Mouse (Mus musculus) hindbrain, embryonic 14.5 days (tissue): ENCODE measurements around the gene D630039A03Rik. TPM values are rescaled to one million over a fixed set of nuclear protein-coding genes. Genes with fewer than 3 reads are reported as not detected.

Experiments used
- ATAC-seq: fragments of 200-750 bp; cut with Nextera tagmentation; 2 replicates; pipeline ENCODE4 v1.8.0; 2017; ENCODE audit warnings: moderate number of reproducible peaks, mild to moderate bottlenecking, moderate TSS enrichment, moderate library complexity; ENCODE audit not compliant: low FRiP score
- DNase-seq: peaks from one replicate; pipeline ENCODE4 v3.0.0-alpha.2; 2015; ENCODE audit warnings: low spot score
- H3K27ac ChIP-seq: fragments of 300-500 bp; sonication (generic); 2 replicates; pipeline ENCODE4 v1.5.1; 2014; ENCODE audit warnings: mild to moderate bottlenecking, moderate library complexity
- H3K27me3 ChIP-seq: fragments of 300-500 bp; sonication (generic); 2 replicates; pipeline ENCODE4 v1.6.1; 2014; ENCODE audit warnings: mild to moderate bottlenecking, low read length, mixed read lengths; ENCODE audit not compliant: control insufficient read depth, insufficient read depth
- H3K36me3 ChIP-seq: fragments of 300-500 bp; sonication (generic); replicated peaks from 2 replicates; pipeline ENCODE4 v1.6.1; 2014; ENCODE audit not compliant: control insufficient read depth, insufficient read depth
- H3K4me1 ChIP-seq: fragments of 300-500 bp; sonication (generic); replicated peaks from 2 replicates; pipeline ENCODE4 v1.6.1; 2014; ENCODE audit warnings: antibody characterized with exemption, low read length, mixed read lengths; ENCODE audit not compliant: control insufficient read depth, insufficient read depth
- H3K4me2 ChIP-seq: fragments of 300-500 bp; sonication (generic); replicated peaks from 2 replicates; pipeline ENCODE4 v1.6.1; 2014; ENCODE audit warnings: mild to moderate bottlenecking, moderate library complexity
- H3K4me3 ChIP-seq: fragments of 300-500 bp; sonication (generic); replicated peaks from 2 replicates; pipeline ENCODE4 v1.5.1; 2014; ENCODE audit warnings: mild to moderate bottlenecking, low read length
- H3K9ac ChIP-seq: fragments of 300-500 bp; sonication (generic); 2 replicates; pipeline ENCODE4 v1.6.1; 2014
- H3K9me3 ChIP-seq: fragments of 300-500 bp; sonication (generic); 2 replicates; pipeline ENCODE4 v1.6.1; 2016; ENCODE audit warnings: low read length; ENCODE audit not compliant: control insufficient read depth
- WGBS: fragments of 180-500 bp; shearing (Covaris S2); extraction: QIAGEN DNeasy Blood & Tissue Kit; methylation state at CpG from one replicate; pipeline ENCODE4 v1.1.7; 2014; 5-methylcytosine and 5-hydroxymethylcytosine counted together
- polyA plus RNA-seq: library from polyadenylated mRNA; unstranded; fragments of >200 nt; fragmentation: Nextera tagmentation; extraction: Ambion mirVana; gene quantifications from 2 replicates; pipeline ENCODE4 v1.2.1, GENCODE M21; 2014

D630039A03Rik gene
- polyA plus RNA-seq, 1 experiment from 2014 or later = 0.07 TPM

DNA sequence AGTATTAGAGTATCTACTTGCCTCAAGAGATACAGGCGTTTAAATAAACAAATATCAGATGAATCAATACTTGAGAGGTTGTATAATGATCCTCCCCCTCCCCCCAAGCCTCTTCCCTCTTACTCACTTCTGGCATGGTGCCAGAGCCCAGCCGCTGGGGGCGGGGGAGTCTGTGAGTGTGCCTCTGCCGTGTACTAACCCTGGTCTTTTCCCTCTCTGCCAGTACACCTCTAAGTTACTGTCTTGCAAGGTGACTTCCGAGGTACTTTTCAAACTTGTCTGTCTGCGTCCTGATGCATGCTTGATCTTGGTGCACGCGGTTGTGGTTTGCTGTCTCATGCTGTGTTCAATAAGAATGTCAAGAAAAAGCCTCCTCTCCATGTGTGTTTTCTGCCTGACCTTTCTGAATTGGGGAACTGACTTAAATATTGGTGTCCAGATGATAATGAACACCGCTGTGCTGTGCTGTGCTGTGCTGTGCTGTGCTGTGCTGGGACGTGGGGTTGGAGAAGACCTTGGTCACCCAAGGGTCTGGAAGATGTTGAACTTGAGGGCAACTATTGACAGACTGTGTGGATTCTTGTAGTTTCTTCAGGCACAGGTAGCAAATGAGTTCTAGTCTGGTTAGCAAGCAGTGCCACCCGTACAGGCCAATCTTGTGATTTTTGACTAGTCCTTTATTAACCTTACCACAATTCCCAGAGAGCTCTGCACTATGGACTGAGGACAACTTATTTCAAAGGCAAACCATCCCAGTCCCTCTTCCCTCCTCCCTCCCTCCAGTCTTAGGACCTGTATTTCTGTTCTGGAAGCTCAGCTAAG lies 29.8 kb downstream of the D630039A03Rik start:
- Histone ChIP-seq H3K27me3 (no peaks in the 10 kb centered on the region), H3K4me3 (no peak overlapping the region), H3K4me2 (no peak overlapping the region), H3K9me3 (no peaks in the 10 kb centered on the region), H3K36me3 (no peaks in the 10 kb centered on the region), H3K4me1 (peaks cover 6% of the 10 kb centered on the region; the same call in 1 of the 2 replicates), H3K27ac (no peak overlapping the region), H3K9ac (no peak overlapping the region)
- ATAC-seq (no peak), DNase-seq (peak; percentile 67)
- 60% methylated on average over 11 of the region's 11 CpGs for WGBS

DNA sequence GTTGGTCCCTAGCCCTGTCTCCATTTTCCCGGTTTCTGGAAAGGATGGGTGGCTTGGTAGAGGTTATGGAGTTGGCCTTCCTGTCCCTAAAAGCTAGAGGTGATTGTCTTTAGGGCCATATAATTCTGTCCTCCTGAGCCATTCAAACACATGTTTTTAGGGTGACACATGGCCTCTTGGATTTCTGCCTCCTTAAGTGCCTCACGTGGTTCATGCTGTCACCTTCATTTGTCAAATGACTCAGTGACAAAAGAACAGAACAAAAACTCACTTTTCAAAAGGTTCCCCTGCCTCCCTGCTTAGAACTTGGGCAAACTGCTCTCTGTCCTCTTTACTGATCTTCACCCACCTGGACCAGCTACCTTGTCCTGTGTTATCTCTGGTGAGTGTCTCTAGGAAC lies 30.9 kb downstream of the D630039A03Rik start:
- H3K9ac ChIP-seq = no peak overlapping the region
- 66% methylated on average over 2 of the region's 2 CpGs for WGBS
- DNase-seq (no peak), ATAC-seq (no peak)
- no peak overlapping the region for H3K4me3 ChIP-seq
- no peaks in the 10 kb centered on the region for H3K36me3 ChIP-seq
- H3K4me1 ChIP-seq = 0 out of 2 replicates have a peak, but pooled peaks cover 3% of the 10 kb centered on the region
- no peak overlapping the region for H3K27ac ChIP-seq
- no peak overlapping the region for H3K4me2 ChIP-seq
- H3K27me3 ChIP-seq = no peaks in the 10 kb centered on the region
- H3K9me3 ChIP-seq = no peaks in the 10 kb centered on the region

DNA sequence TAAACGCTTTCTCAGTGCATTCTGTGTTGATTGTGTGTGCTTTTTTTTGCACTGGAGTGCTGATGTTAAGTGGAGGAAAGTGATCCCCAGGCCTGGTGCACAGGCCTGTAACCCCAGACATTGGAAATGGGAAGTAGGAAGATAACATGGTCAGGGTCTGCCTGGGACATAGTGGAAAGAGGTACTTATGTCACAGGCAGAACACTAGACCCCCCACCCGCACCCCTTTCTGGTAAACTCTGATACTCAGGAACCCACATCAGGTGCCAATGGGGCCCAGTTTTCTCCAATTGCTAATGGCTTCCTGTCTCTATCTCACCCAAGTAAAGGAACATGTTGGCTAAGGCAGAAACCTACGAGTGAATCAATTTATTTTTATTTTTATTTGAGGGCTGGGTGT lies 31.6 kb downstream of the D630039A03Rik start:
- DNase-seq (no peak), ATAC-seq (no peak)
- Histone ChIP-seq H3K4me3 (no peak overlapping the region), H3K27ac (no peak overlapping the region), H3K27me3 (no peaks in the 10 kb centered on the region), H3K9me3 (no peaks in the 10 kb centered on the region), H3K4me2 (no peak overlapping the region), H3K4me1 (0 out of 2 replicates have a peak, but pooled peaks cover 3% of the 10 kb centered on the region), H3K36me3 (no peaks in the 10 kb centered on the region), H3K9ac (no peak overlapping the region)
- WGBS = 88% methylated on average over 3 of the region's 3 CpGs

DNA sequence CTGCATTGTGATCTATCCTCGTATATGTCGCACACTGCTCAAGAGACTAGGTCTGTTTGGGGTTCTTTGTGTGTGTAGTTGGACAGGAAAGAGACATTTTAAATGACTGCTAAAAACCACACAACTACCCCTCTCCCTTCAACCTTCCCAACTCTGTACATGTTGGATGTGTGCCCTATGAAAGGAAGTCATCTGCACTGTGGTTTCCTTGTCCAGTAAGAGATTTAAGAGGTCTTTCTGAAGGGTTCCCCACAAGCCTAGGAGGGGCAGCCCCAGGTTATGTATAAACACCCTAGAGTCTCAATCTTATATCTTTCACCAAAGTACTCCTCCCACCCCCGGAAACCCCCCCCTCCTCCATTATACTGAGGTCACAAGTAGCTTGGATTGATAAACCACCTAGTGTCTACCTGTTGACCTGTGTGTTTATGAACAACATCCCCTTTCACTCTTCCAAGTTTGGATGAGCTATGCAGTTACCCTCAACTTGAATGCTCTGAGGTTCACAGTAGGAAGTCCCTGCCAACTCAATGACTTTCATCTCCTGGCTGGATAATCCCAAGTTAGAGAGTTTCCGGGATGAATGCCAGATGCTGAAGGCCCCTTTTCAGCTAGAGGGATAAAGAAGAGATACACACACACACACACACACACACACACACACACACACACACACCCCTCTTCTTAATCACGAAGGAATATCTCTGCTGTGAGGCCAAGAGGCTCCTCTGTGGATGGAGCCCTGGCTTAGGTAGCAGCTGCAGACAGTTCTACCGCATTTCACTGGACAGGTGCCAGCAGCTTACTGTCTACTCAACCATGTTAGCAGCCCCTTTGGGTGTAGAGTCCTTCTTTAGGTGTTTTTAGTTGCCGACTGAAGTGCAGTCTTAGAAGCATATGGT lies 32.3 kb downstream of the D630039A03Rik start:
- H3K4me1 ChIP-seq = 0 out of 2 replicates have a peak, but pooled peaks cover 3% of the 10 kb centered on the region
- DNase-seq (peak; percentile 25), ATAC-seq (no peak)
- no peak overlapping the region for H3K4me3 ChIP-seq
- no peaks in the 10 kb centered on the region for H3K9me3 ChIP-seq
- no peaks in the 10 kb centered on the region for H3K27me3 ChIP-seq
- no peak overlapping the region for H3K27ac ChIP-seq
- no peak overlapping the region for H3K4me2 ChIP-seq
- H3K36me3 ChIP-seq = no peaks in the 10 kb centered on the region
- no peak overlapping the region for H3K9ac ChIP-seq
- 72% methylated on average over 7 of the region's 7 CpGs for WGBS

GRCm38 (mm10) chr4:57879804-57880357 lies 36.2 kb downstream of the D630039A03Rik start:
- Histone ChIP-seq H3K4me2 (no peak overlapping the region), H3K9me3 (no peaks in the 10 kb centered on the region), H3K9ac (no peak overlapping the region), H3K4me3 (no peak overlapping the region), H3K4me1 (no peaks in the 10 kb centered on the region), H3K27ac (no peak overlapping the region), H3K36me3 (no peaks in the 10 kb centered on the region), H3K27me3 (no peaks in the 10 kb centered on the region)
- ATAC-seq (peak; percentile 69), DNase-seq (peak; percentile 83)
- 15% methylated on average over 6 of the region's 6 CpGs for WGBS

- DNase-seq = no peak
- Histone ChIP-seq H3K9me3 (no peaks in the 10 kb centered on the region), H3K4me3 (no peak overlapping the region), H3K9ac (no peak overlapping the region), H3K27me3 (no peaks in the 10 kb centered on the region), H3K4me2 (no peak overlapping the region), H3K4me1 (no peaks in the 10 kb centered on the region), H3K36me3 (no peaks in the 10 kb centered on the region), H3K27ac (no peak overlapping the region)
- ATAC-seq = no peak
- 88% methylated on average over 5 of the region's 5 CpGs for WGBS
Observed at GRCm38 (mm10) chr4:57879137-57879536, 37.0 kb downstream of the D630039A03Rik start.

- no peaks in the 10 kb centered on the region for H3K9me3 ChIP-seq
- WGBS = 41% methylated on average over 10 of the region's 10 CpGs
- no peaks in the 10 kb centered on the region for H3K4me1 ChIP-seq
- H3K36me3 ChIP-seq = no peaks in the 10 kb centered on the region
- no peaks in the 10 kb centered on the region for H3K27me3 ChIP-seq
- ATAC-seq (no peak), DNase-seq (no peak)
- H3K4me2 ChIP-seq = 0 out of 2 replicates have a peak overlapping the region, but pooled peaks have one; percentile 17
- no peak overlapping the region for H3K4me3 ChIP-seq
- no peak overlapping the region for H3K9ac ChIP-seq
- H3K27ac ChIP-seq = 0 out of 2 replicates have a peak overlapping the region, but pooled peaks have one; percentile 57
Observed at GRCm38 (mm10) chr4:57867454-57867853, 48.6 kb downstream of the D630039A03Rik start.

DNA sequence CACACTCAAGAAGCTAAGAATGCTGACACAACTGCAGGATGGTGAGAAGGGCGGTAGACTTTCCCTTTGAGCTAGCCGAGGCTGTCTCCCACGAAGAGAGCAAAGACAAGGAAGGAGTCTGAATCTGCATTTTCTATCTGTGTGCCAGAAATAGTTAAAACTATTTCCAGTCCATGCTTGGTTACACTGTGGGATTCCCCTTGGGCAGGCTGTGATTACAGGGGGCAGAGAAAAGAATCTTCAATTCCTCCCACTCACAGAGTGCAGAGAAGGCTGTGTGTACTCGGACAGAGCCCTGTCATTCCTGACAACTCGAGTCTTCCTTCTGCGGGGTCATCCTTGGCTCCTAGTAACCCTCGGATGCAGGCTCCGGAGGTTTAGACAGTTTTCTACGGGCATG lies 49.1 kb downstream of the D630039A03Rik start:
- no peaks in the 10 kb centered on the region for H3K4me1 ChIP-seq
- ATAC-seq = no peak
- no peaks in the 10 kb centered on the region for H3K9me3 ChIP-seq
- peak overlapping the region; percentile 17; the same call in 1 of the 2 replicates for H3K4me2 ChIP-seq
- no peaks in the 10 kb centered on the region for H3K36me3 ChIP-seq
- no peak overlapping the region for H3K9ac ChIP-seq
- H3K27me3 ChIP-seq = no peaks in the 10 kb centered on the region
- 60% methylated on average over 9 of the region's 9 CpGs for WGBS
- no peak for DNase-seq
- H3K27ac ChIP-seq = peak overlapping the region; percentile 57; the same call in 1 of the 2 replicates
- no peak overlapping the region for H3K4me3 ChIP-seq

- Histone ChIP-seq H3K4me2 (no peak overlapping the region), H3K9me3 (no peaks in the 10 kb centered on the region), H3K27ac (no peak overlapping the region), H3K4me3 (no peak overlapping the region), H3K4me1 (no peaks in the 10 kb centered on the region), H3K9ac (no peak overlapping the region), H3K36me3 (no peaks in the 10 kb centered on the region), H3K27me3 (no peaks in the 10 kb centered on the region)
- peak; percentile 28 for DNase-seq
- WGBS = 36% methylated on average over 2 of the region's 2 CpGs
- no peak; the same call in 1 of the 2 replicates for ATAC-seq
Observed at GRCm38 (mm10) chr4:57866088-57866487, 50.0 kb downstream of the D630039A03Rik start.
